Mouse (Mus musculus) liver, postnatal 0 days (tissue): ENCODE data around the gene Rab19.

ENCODE experiments used
- CTCF ChIP-seq: sonication (generic); IDR thresholded peaks from 2 replicates; pipeline ENCODE4 v1.5.1; 2016; ENCODE audit warnings: antibody characterized with exemption, low read depth
- EP300 ChIP-seq: IDR thresholded peaks from 2 replicates; pipeline ENCODE4 v1.6.1; 2016; ENCODE audit warnings: antibody characterized with exemption, low read depth, mild to moderate bottlenecking

DNA sequence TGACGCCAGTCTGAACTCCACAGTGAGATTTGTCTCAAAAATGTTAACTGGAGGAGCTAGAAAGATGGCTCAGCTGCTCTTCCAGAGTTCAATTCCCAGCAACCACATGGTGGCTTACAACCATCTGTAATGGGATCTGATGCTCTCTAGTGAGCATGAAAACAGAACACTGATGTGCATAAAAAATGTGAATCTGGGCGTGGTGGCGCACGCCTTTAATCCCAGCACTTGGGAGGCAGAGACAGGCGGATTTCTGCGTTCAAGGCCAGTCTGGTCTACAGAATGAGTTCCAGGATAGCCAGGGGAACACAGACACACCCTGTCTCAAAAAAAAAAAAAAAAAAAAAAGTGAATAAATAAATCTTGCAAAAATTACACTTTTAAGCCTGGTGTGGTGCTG, 16.1 kb downstream of the Rab19 start:
- TF ChIP-seq CTCF (no peak), EP300 (no peak)
